Mouse (Mus musculus) G1E (cell line): Measurements from ENCODE around the gene Trip4. TPM values are rescaled to one million over a fixed set of nuclear protein-coding genes. Genes with fewer than 3 reads are reported as not detected.

Source experiments
- ATAC-seq: 2 replicates; pipeline ENCODE4 v1.8.0; 2016; ENCODE audit warnings: mild to moderate bottlenecking; ENCODE audit not compliant: insufficient number of reproducible peaks, poor library complexity, low FRiP score, severe bottlenecking; ENCODE audit errors: extremely low read depth
- DNase-seq: peaks from one replicate; pipeline ENCODE4 v3.0.0; 2012; ENCODE audit warnings: low spot score
- H3K27me3 ChIP-seq: 2 replicates; pipeline ENCODE4 v1.6.1; 2012; ENCODE audit warnings: mild to moderate bottlenecking, low read length, inconsistent platforms; ENCODE audit not compliant: insufficient read depth
- H3K36me3 ChIP-seq: replicated peaks from 2 replicates; pipeline ENCODE3; 2012; ENCODE audit warnings: mild to moderate bottlenecking, inconsistent platforms
- H3K4me1 ChIP-seq: 2 replicates; pipeline ENCODE4 v1.6.1; 2012; ENCODE audit warnings: low read depth, low read length, inconsistent platforms, mixed read lengths; ENCODE audit not compliant: insufficient read depth
- H3K4me3 ChIP-seq: 2 replicates; pipeline ENCODE4 v1.5.1; 2012; ENCODE audit warnings: low read depth, mild to moderate bottlenecking, inconsistent platforms, low read length, moderate library complexity, mixed read lengths
- H3K9me3 ChIP-seq: replicated peaks from 2 replicates; pipeline ENCODE4 v1.6.1; 2012; ENCODE audit warnings: inconsistent platforms
- CTCF ChIP-seq: IDR thresholded peaks from 2 replicates; pipeline ENCODE4 v1.5.1; 2012; ENCODE audit warnings: low read depth, low read length, inconsistent platforms, mixed read lengths
- GATA1 ChIP-seq: IDR thresholded peaks from 2 replicates; pipeline ENCODE4 v1.6.1; 2012; ENCODE audit warnings: borderline replicate concordance, low read length, inconsistent platforms, mixed read lengths
- GATA2 ChIP-seq: IDR thresholded peaks from 2 replicates; pipeline ENCODE4 v1.6.1; 2012; ENCODE audit warnings: low read depth, low read length, inconsistent platforms, borderline replicate concordance
- POLR2AphosphoS5 ChIP-seq: IDR thresholded peaks from 2 replicates; pipeline ENCODE4 v1.6.1; 2012; ENCODE audit warnings: low read depth, low read length, inconsistent platforms; ENCODE audit not compliant: insufficient replicate concordance
- TAL1 ChIP-seq: conservative IDR thresholded peaks from 2 replicates; pipeline ENCODE4 v1.6.1; 2012; ENCODE audit warnings: low read depth, low read length, inconsistent platforms, mixed read lengths
- polyA plus RNA-seq: library from polyadenylated mRNA; stranded (reverse); fragments of >175 nt; gene quantifications from 2 replicates; pipeline ENCODE4 v1.2.3, GENCODE M21; 2012
- total RNA-seq, 2 experiments: library from RNA; stranded (forward) in 1 of 2; stranded (reverse) in 1 of 2; fragments of 200-1000 nt in 1 of 2; fragments of >200 nt in 1 of 2; fragmentation: Nextera tagmentation in 1 of 2; gene quantifications; 2 replicates each; pipeline ENCODE4 v1.2.3; 2014 to 2017

Trip4 gene
- total and polyA plus RNA-seq, 3 experiments = 5.2 to 40.5 (median 24.7) TPM

DNA sequence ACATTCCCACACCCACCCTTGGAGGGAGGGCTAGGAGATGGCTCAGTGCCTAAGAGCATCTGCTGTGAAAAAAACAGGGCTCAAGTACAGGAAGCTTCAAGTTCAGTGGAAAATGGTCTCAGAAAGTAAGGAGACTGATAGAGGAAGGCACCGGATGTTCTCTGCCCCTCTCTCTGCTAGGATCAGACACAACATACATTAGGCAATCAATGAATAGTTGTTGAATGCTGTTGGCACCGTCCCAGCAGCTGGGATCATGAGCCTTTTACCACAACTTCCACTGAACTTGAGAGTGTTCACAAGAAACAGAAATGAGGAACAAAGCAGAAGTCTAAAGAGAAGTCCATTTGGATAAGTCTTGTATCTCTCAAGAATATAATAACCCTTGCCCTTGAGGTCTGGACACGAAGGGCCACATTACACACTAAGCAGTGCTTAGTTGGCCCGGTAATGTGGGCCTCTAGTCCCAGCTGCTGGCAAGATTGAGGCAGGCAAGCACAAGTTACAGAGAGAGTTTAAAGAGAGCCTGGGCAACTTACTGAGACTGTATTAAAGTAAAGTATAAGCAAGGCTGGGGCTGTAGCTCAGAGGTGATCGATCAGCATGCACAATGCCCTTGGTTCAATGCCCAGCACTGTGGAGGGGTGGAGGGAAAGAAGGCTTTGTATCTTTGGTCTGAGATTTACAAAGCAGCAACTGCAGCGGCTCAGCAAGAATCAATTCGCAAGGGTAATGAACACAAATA, 64.0 kb downstream of the Trip4 start:
- ATAC-seq = no peak
- no peaks in the 10 kb centered on the region for H3K9me3 ChIP-seq
- peaks cover 9% of the 10 kb centered on the region; the same call in 1 of the 2 replicates for H3K4me1 ChIP-seq
- peaks cover 52% of the 10 kb centered on the region for H3K36me3 ChIP-seq
- no peak overlapping the region for H3K4me3 ChIP-seq
- H3K27me3 ChIP-seq = no peaks in the 10 kb centered on the region
- DNase-seq = no peak
- TF ChIP-seq CTCF (no peak), POLR2AphosphoS5 (no peak), TAL1 (no peak), GATA1 (no peak), GATA2 (no peak)

DNA sequence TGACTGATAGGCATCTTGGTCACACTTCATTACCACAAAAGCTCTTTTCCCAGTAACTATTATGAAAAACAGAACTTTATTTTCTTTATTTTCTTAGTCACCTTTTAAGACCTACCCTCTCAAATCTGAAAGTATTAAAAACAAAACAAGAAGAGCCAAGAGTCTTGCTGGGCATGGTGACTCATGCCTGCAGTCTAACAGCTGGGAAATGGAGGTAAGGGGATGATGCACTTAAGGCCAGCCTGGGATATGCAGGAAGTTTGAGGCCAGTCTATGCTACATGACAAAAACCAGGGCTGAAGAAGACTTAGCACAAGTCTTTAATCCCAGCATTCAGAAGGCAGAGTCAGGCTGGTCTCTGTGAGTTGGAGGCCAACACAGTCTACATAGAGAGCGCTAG, 68.8 kb downstream of the Trip4 start:
- Histone ChIP-seq H3K27me3 (no peaks in the 10 kb centered on the region), H3K9me3 (no peaks in the 10 kb centered on the region), H3K4me1 (peaks cover 6% of the 10 kb centered on the region), H3K4me3 (no peak overlapping the region), H3K36me3 (peaks cover 46% of the 10 kb centered on the region)
- DNase-seq (no peak), ATAC-seq (no peak)
- TF ChIP-seq POLR2AphosphoS5 (no peak), TAL1 (no peak)

DNA sequence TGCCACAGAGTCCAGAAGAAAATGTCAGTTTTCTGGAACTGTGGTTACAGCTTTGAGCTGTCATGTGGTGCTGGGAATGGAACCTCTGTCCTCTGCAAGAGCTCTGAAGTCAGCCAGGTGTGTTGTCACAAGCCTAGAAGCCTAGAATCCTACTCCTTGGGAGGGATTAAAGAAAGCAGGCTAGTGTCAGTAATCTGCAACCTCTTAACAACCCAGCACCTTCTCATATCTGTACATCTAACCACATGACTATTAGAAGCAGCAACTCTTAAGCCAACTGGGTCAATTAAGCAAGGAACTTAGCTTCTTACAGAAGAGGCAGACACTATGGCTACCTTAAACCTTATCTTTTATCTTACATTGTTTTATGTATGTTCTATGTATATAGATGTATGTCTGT, 71.7 kb downstream of the Trip4 start:
- no peaks in the 10 kb centered on the region for H3K9me3 ChIP-seq
- DNase-seq = no peak
- TF ChIP-seq GATA2 = no peak
- no peak for TF ChIP-seq POLR2AphosphoS5
- TF ChIP-seq CTCF = no peak
- no peak for TF ChIP-seq TAL1
- no peak for TF ChIP-seq GATA1
- H3K36me3 ChIP-seq = peaks cover 55% of the 10 kb centered on the region
- H3K27me3 ChIP-seq = no peaks in the 10 kb centered on the region
- no peak overlapping the region for H3K4me3 ChIP-seq
- H3K4me1 ChIP-seq = peaks cover 7% of the 10 kb centered on the region
- no peak for ATAC-seq

DNA sequence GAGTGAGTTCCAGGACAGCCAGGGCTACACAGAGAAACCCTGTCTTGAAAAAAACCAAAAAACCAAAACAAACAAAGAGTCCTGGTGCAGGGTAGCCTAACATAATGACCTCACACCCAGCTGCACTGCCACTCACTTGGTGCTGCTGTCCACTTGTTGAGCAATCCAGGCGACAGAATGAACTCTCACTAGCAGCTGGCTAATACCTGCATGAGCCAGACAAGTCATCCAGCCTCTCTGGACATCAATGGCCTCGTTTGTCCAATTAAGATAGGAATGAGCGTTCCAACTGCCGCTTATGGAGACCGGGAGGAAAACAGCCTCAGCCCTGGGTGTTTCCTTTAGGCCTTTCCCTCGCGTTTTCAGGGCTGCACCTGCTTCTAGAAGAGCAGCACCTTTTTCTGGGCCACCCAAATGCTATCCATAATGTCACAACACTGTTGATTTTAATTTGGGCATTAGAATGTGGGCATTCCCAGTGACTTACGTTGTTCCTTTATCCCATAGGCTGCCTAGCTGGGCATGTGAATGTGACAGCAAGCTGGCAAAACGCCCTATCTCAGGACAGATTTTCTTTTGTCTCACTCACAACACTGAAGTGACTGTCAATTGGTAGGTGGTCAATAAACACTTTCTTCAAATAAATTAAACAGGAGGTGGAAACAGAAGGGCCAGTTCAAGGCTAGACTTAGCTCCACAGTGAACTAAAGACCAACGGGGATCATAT, 73.8 kb downstream of the Trip4 start:
- H3K4me1 ChIP-seq = peaks cover 16% of the 10 kb centered on the region
- H3K9me3 ChIP-seq = no peaks in the 10 kb centered on the region
- DNase-seq (no peak), ATAC-seq (no peak)
- no peak overlapping the region for H3K4me3 ChIP-seq
- peaks cover 57% of the 10 kb centered on the region for H3K36me3 ChIP-seq
- H3K27me3 ChIP-seq = no peaks in the 10 kb centered on the region
- no peak for TF ChIP-seq POLR2AphosphoS5
- no peak for TF ChIP-seq GATA1
- TF ChIP-seq GATA2 = no peak
- no peak for TF ChIP-seq TAL1
- no peak for TF ChIP-seq CTCF

DNA sequence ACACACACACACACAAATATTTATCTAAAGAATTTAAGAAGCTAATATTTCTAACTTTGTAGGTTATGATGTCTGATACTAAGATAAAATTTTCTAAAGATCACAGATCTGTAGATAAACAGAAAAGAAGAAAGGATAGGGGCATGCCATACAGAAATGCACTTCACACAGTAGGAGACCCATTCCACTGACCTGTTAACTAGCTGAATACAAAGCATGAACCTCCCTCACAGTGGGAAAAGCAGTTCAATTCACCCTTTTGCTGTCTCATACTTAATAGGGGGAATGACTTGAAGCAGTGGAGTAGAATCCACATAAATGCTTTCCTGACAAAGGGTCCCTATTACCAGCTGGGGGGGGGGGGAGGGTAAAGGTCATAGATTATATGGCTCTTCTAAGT, 75.0 kb downstream of the Trip4 start:
- Histone ChIP-seq H3K4me1 (peaks cover 23% of the 10 kb centered on the region), H3K4me3 (no peak overlapping the region), H3K27me3 (no peaks in the 10 kb centered on the region), H3K9me3 (no peaks in the 10 kb centered on the region), H3K36me3 (peaks cover 55% of the 10 kb centered on the region)
- DNase-seq = no peak
- no peak for ATAC-seq
- TF ChIP-seq GATA1 (no peak), CTCF (no peak), POLR2AphosphoS5 (no peak), TAL1 (no peak), GATA2 (no peak)

DNA sequence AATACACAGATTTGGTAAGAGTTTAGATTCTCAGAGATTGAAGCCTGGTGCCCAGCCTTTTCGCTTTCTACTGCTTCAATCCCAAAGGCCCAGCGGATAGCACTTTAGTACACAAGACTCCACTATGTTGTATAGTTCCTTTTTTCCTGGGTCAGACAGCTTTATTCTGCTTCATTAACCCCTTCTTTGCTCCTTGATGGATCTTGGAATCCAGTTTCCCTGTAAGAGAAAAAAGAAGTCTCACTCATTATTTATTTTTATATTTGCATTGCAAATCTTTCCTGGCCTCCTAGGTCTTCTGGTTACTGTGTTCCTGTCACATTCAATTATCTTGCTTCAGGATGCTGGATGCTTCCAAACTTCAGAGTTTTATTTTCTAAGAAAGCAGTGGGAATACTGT, 75.4 kb downstream of the Trip4 start:
- Histone ChIP-seq H3K9me3 (no peaks in the 10 kb centered on the region), H3K27me3 (no peaks in the 10 kb centered on the region), H3K4me1 (peaks cover 27% of the 10 kb centered on the region), H3K4me3 (no peak overlapping the region), H3K36me3 (peaks cover 51% of the 10 kb centered on the region)
- no peak for TF ChIP-seq GATA2
- no peak for TF ChIP-seq POLR2AphosphoS5
- DNase-seq (no peak), ATAC-seq (no peak)
